Mouse (Mus musculus) liver, embryonic 15.5 days (tissue): ENCODE data around the gene Ccnd3. TPM values are rescaled to one million over a fixed set of nuclear protein-coding genes. Genes with fewer than 3 reads are reported as not detected.
A peak's percentile ranks its signal among the peaks of the same experiment; 100 is the strongest.

Experiments
- ATAC-seq: fragments of 200-750 bp; cut with Nextera tagmentation; 2 replicates; pipeline ENCODE4 v1.8.0; 2017; ENCODE audit warnings: moderate number of reproducible peaks, mild to moderate bottlenecking, moderate library complexity; ENCODE audit not compliant: insufficient read depth
- H3K27ac ChIP-seq: fragments of 300-500 bp; sonication (generic); replicated peaks from 2 replicates; pipeline ENCODE4 v1.5.1; 2015; ENCODE audit warnings: mild to moderate bottlenecking, inconsistent platforms
- H3K27me3 ChIP-seq: fragments of 300-500 bp; sonication (generic); 2 replicates; pipeline ENCODE4 v1.6.1; 2015; ENCODE audit warnings: mild to moderate bottlenecking, inconsistent platforms
- H3K36me3 ChIP-seq: fragments of 300-500 bp; sonication (generic); replicated peaks from 2 replicates; pipeline ENCODE4 v1.6.1; 2015; ENCODE audit warnings: moderate library complexity, mild to moderate bottlenecking, inconsistent platforms
- H3K4me1 ChIP-seq: fragments of 300-500 bp; sonication (generic); replicated peaks from 2 replicates; pipeline ENCODE4 v1.6.1; 2015; ENCODE audit warnings: inconsistent platforms
- H3K4me2 ChIP-seq: fragments of 300-500 bp; sonication (generic); 2 replicates; pipeline ENCODE4 v1.6.1; 2015; ENCODE audit warnings: moderate library complexity, mild to moderate bottlenecking, inconsistent platforms
- H3K4me3 ChIP-seq: fragments of 300-500 bp; sonication (generic); replicated peaks from 2 replicates; pipeline ENCODE4 v1.5.1; 2015; ENCODE audit warnings: mild to moderate bottlenecking, inconsistent platforms
- H3K9ac ChIP-seq: fragments of 300-500 bp; sonication (generic); 2 replicates; pipeline ENCODE4 v1.6.1; 2015; ENCODE audit warnings: moderate library complexity, mild to moderate bottlenecking, inconsistent platforms
- H3K9me3 ChIP-seq: fragments of 300-500 bp; sonication (generic); replicated peaks from 2 replicates; pipeline ENCODE4 v1.6.1; 2016; ENCODE audit warnings: inconsistent platforms
- WGBS: fragments of 180-500 bp; shearing (Covaris S2); methylation state at CpG from one replicate; pipeline ENCODE4 v1.1.7; 2015; ENCODE audit warnings: mixed read lengths; ENCODE audit not compliant: insufficient replicate concordance; 5-methylcytosine and 5-hydroxymethylcytosine counted together
- polyA plus RNA-seq: library from polyadenylated mRNA; unstranded; fragments of >200 nt; fragmentation: Nextera tagmentation; extraction: Ambion mirVana; gene quantifications from 2 replicates; pipeline ENCODE4 v1.2.1, GENCODE M21; 2015

Gene Ccnd3
- polyA plus RNA-seq, 1 experiment from 2014 or later = 422 TPM

GRCm38 (mm10) chr17:47601389-47601755 is 96.5 kb downstream of the Ccnd3 start:
- no peak overlapping the region for H3K9ac ChIP-seq
- peaks cover 58% of the 10 kb centered on the region for H3K4me1 ChIP-seq
- WGBS = 90% methylated on average over 10 of the region's 10 CpGs

GRCm38 (mm10) chr17:47602289-47602688 is 97.4 kb downstream of the Ccnd3 start:
- WGBS = 91% methylated on average over 11 of the region's 11 CpGs
- Histone ChIP-seq H3K27ac (no peak overlapping the region), H3K27me3 (no peaks in the 10 kb centered on the region), H3K9ac (no peak overlapping the region), H3K36me3 (peaks cover 97% of the 10 kb centered on the region), H3K4me3 (no peak overlapping the region), H3K4me2 (no peak overlapping the region), H3K9me3 (no peaks in the 10 kb centered on the region), H3K4me1 (peaks cover 52% of the 10 kb centered on the region)
- ATAC-seq = no peak

More at GRCm38 (mm10) chr17:47601389-47601755, 96.5 kb downstream of the Ccnd3 start:
- H3K36me3 ChIP-seq = peaks cover 97% of the 10 kb centered on the region
- no peaks in the 10 kb centered on the region for H3K9me3 ChIP-seq
- H3K27me3 ChIP-seq = no peaks in the 10 kb centered on the region
- no peak overlapping the region for H3K4me2 ChIP-seq
- peak overlapping the region; percentile 96 for H3K27ac ChIP-seq
- ATAC-seq = no peak
- H3K4me3 ChIP-seq = no peak overlapping the region

- H3K36me3 ChIP-seq = peaks cover 78% of the 10 kb centered on the region
These were observed 101.4 kb downstream of the Ccnd3 start for GRCm38 (mm10) chr17:47606220-47606619.

GRCm38 (mm10) chr17:47609182-47609581 is 104.3 kb downstream of the Ccnd3 start:
- no peaks in the 10 kb centered on the region for H3K27me3 ChIP-seq
- WGBS = 70% methylated on average over 4 of the region's 4 CpGs
- peak overlapping the region; percentile 90 for H3K27ac ChIP-seq
- H3K36me3 ChIP-seq = peaks cover 63% of the 10 kb centered on the region
- H3K9ac ChIP-seq = no peak overlapping the region
- ATAC-seq = no peak
- peaks cover 57% of the 10 kb centered on the region for H3K4me1 ChIP-seq
- H3K4me2 ChIP-seq = peak overlapping the region; percentile 90
- peak overlapping the region; percentile 92 for H3K4me3 ChIP-seq
- no peaks in the 10 kb centered on the region for H3K9me3 ChIP-seq

More at GRCm38 (mm10) chr17:47606220-47606619, 101.4 kb downstream of the Ccnd3 start:
- Histone ChIP-seq H3K27ac (no peak overlapping the region), H3K27me3 (no peaks in the 10 kb centered on the region), H3K9ac (no peak overlapping the region), H3K4me3 (no peak overlapping the region), H3K4me2 (no peak overlapping the region), H3K9me3 (no peaks in the 10 kb centered on the region), H3K4me1 (peaks cover 43% of the 10 kb centered on the region)
- ATAC-seq = no peak
- WGBS = 68% methylated on average over 5 of the region's 5 CpGs

- WGBS = under 1% methylated on average over 59 of the region's 59 CpGs
- Histone ChIP-seq H3K9ac (peak within 1 kb of the TSS; percentile 78), H3K27ac (peak within 1 kb of the TSS; percentile 90), H3K4me2 (peak within 1 kb of the TSS; percentile 90), H3K4me1 (peaks cover 76% of the 10 kb centered on the region), H3K36me3 (peaks cover 61% of the 10 kb centered on the region), H3K9me3 (no peaks in the 10 kb centered on the region), H3K4me3 (peak within 1 kb of the TSS; percentile 92), H3K27me3 (no peaks in the 10 kb centered on the region)
- ATAC-seq = peak; percentile 89
These were observed 106.2 kb downstream of the Ccnd3 start, which contains the start of the genes Bysl, Med20 and Gm20517 for GRCm38 (mm10) chr17:47610849-47611660. Bysl (minus strand) TSS chr17:47611492. Med20 (plus strand) TSS chr17:47611582. Gm20517 (plus strand) TSS chr17:47611589.

- peak overlapping the region; percentile 90 for H3K27ac ChIP-seq
- H3K4me1 ChIP-seq = peaks cover 82% of the 10 kb centered on the region
- H3K36me3 ChIP-seq = peaks cover 61% of the 10 kb centered on the region
- H3K4me2 ChIP-seq = peak overlapping the region; percentile 90
- H3K27me3 ChIP-seq = no peaks in the 10 kb centered on the region
- peak overlapping the region; percentile 92 for H3K4me3 ChIP-seq
- H3K9me3 ChIP-seq = no peaks in the 10 kb centered on the region
- no peak; the same call in 1 of the 2 replicates for ATAC-seq
- WGBS = 0% methylated on average over 13 of the region's 13 CpGs
- H3K9ac ChIP-seq = peak overlapping the region; percentile 78
These were observed 106.8 kb downstream of the Ccnd3 start for GRCm38 (mm10) chr17:47611661-47611982.

- Histone ChIP-seq H3K27me3 (no peaks in the 10 kb centered on the region), H3K9me3 (no peaks in the 10 kb centered on the region), H3K4me3 (no peak overlapping the region; the same call in 1 of the 2 replicates), H3K27ac (0 out of 2 replicates have a peak overlapping the region, but pooled peaks have one; percentile 33), H3K36me3 (peaks cover 54% of the 10 kb centered on the region), H3K4me2 (no peak overlapping the region), H3K9ac (no peak overlapping the region), H3K4me1 (peaks cover 89% of the 10 kb centered on the region)
- ATAC-seq = no peak
- 87% methylated on average over 1 of the region's 1 CpGs for WGBS
These were observed 109.2 kb downstream of the Ccnd3 start for GRCm38 (mm10) chr17:47614018-47614417.

GRCm38 (mm10) chr17:47616119-47616518 is 111.3 kb downstream of the Ccnd3 start:
- Histone ChIP-seq H3K9me3 (no peaks in the 10 kb centered on the region), H3K4me3 (no peak overlapping the region), H3K27me3 (no peaks in the 10 kb centered on the region), H3K4me1 (peaks cover 80% of the 10 kb centered on the region), H3K9ac (no peak overlapping the region), H3K27ac (peak overlapping the region; percentile 95), H3K4me2 (peak overlapping the region; percentile 56; the same call in 1 of the 2 replicates), H3K36me3 (peaks cover 73% of the 10 kb centered on the region)
- 92% methylated on average over 8 of the region's 8 CpGs for WGBS
- ATAC-seq = no peak

GRCm38 (mm10) chr17:47616652-47617051 is 111.8 kb downstream of the Ccnd3 start:
- Histone ChIP-seq H3K4me1 (peaks cover 80% of the 10 kb centered on the region), H3K9ac (peak overlapping the region; percentile 16; the same call in 1 of the 2 replicates), H3K27ac (peak overlapping the region; percentile 95), H3K36me3 (peaks cover 78% of the 10 kb centered on the region), H3K27me3 (no peaks in the 10 kb centered on the region), H3K4me3 (no peak overlapping the region), H3K9me3 (no peaks in the 10 kb centered on the region), H3K4me2 (peak overlapping the region; percentile 56)
- no peak for ATAC-seq
- 62% methylated on average over 4 of the region's 4 CpGs for WGBS

- H3K9me3 ChIP-seq = no peaks in the 10 kb centered on the region
- H3K27me3 ChIP-seq = no peaks in the 10 kb centered on the region
- WGBS = 33% methylated on average over 9 of the region's 9 CpGs
- peak overlapping the region; percentile 95 for H3K27ac ChIP-seq
- peaks cover 89% of the 10 kb centered on the region for H3K36me3 ChIP-seq
- peak; percentile 99 for ATAC-seq
- H3K9ac ChIP-seq = peak overlapping the region; percentile 31; the same call in 1 of the 2 replicates
- peak overlapping the region; percentile 56 for H3K4me2 ChIP-seq
- 0 out of 2 replicates have a peak overlapping the region, but pooled peaks have one; percentile 2 for H3K4me3 ChIP-seq
- peaks cover 70% of the 10 kb centered on the region for H3K4me1 ChIP-seq
These were observed 112.9 kb downstream of the Ccnd3 start for GRCm38 (mm10) chr17:47617605-47618307.
